Mouse (Mus musculus) gastrocnemius, adult 2 months (tissue): ENCODE measurements around the gene Rps21. TPM values are rescaled to one million over a fixed set of nuclear protein-coding genes. Genes with fewer than 3 reads are reported as not detected.
A peak's percentile ranks its signal among the peaks of the same experiment; 100 is the strongest.

ENCODE experiments used
- DNase-seq: peaks from one replicate; pipeline ENCODE4 v3.0.0; 2022
- H3K27ac ChIP-seq: fragments of 200-600 bp; 2 replicates; pipeline ENCODE4 v1.8.1; 2022; ENCODE audit warnings: mild to moderate bottlenecking
- H3K4me3 ChIP-seq: fragments of 200-600 bp; 2 replicates; pipeline ENCODE4 v1.8.1; 2022; ENCODE audit warnings: mild to moderate bottlenecking, moderate library complexity
- CTCF ChIP-seq: fragments of 200-600 bp; IDR thresholded peaks from 2 replicates; pipeline ENCODE4 v1.8.1; 2022; ENCODE audit warnings: antibody characterized with exemption, mild to moderate bottlenecking, moderate library complexity
- intact Hi-C: fragments of 180-260 bp; cut with DNase I; formaldehyde crosslinking; loops from one replicate; pipeline ENCODE4 v1.15.1; 2025
- long read RNA-seq, 2 experiments: library from polyadenylated mRNA; stranded (forward); transcript quantifications; one replicate each; pipeline ENCODE4 v2.0.0; 2021
- total RNA-seq, 2 experiments: library from RNA; stranded (reverse); gene quantifications; 2 replicates each; pipeline ENCODE4 v1.2.3; 2021

The Rps21 gene
- 100 to 1,000 TPM; 359 to 473 TPM for total RNA-seq
- long read RNA-seq, experiment 1, transcript Rps21-201 (6 exons, 394 nt) = major isoform, 19 of 35 reads
- long read RNA-seq, experiment 1, partial matches to known transcripts = 16 of 35 reads
- long read RNA-seq, experiment 1, other reads (novel, unspliced or antisense) = 0 of 35 reads
- long read RNA-seq, experiment 2, transcript Rps21-201 (6 exons, 394 nt) = major isoform, 32 of 55 reads
- long read RNA-seq, experiment 2, partial matches to known transcripts = 22 of 55 reads
- long read RNA-seq, experiment 2, other reads (novel, unspliced or antisense) = 1 of 55 reads

DNA sequence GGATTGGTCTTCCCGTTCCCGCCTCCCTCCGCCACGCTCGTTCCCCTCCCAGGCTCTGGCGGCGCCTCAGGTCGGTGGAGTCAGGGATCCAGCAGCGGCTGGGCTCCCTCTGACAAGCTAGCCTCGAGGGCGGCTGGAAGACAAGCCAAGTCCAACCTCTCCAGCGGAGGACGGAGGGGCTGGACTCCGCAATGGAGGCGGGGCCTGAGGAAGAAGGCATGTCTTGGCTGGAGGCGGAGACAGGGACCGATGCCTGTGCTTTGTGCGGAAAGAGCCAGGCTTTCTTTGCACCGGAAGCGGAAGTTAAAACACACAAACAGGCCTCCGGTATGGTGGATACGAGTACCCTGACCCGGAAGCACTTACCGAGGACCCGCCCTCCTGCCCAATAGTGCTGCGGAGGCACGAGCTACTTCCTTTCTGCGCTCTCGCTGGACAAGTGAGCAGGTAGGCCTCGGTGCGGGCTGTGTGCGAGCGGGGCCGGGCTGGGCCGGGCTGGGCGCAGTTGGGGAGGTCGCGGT lies at the start of gene Rps21:
Rps21 (plus strand) TSS at position 377 of the 521 bp plus-strand sequence.
- peak within 1 kb of the TSS; percentile 76 for H3K4me3 ChIP-seq
- intact Hi-C loops = loop anchor here (10.0 kb wide), 1 partner anchor 342 kb away; no protein-coding TSS in a partner anchor
- H3K27ac ChIP-seq = peak within 1 kb of the TSS; percentile 95
- TF ChIP-seq CTCF = no peak
- DNase-seq = peak; percentile 99

DNA sequence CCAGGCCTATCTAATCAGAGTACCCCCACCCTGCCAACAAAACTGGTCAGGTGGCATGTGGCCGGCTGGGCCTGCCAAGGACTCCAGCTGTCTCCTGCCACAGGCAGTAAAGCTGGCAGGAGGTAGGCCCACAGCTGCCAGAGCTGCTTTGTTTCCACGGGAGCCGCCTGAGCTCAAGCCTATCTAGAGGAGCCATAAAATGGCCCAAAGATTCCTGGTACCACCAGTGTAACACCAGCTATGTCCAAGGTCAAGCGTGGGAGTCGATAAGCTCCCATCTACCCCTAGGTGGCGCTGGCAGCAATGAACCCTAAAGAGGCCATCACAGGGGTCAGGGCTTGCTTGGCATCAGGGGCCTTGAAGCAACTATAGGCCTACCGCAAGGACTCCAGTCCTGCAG lies 49.3 kb upstream of the Rps21 start:
- intact Hi-C loops = no loop called here
- DNase-seq = peak; percentile 87
- Histone ChIP-seq H3K27ac (peak overlapping the region; percentile 16; the same call in 1 of the 2 replicates), H3K4me3 (no peak overlapping the region)
- peak; percentile 66 for TF ChIP-seq CTCF

DNA sequence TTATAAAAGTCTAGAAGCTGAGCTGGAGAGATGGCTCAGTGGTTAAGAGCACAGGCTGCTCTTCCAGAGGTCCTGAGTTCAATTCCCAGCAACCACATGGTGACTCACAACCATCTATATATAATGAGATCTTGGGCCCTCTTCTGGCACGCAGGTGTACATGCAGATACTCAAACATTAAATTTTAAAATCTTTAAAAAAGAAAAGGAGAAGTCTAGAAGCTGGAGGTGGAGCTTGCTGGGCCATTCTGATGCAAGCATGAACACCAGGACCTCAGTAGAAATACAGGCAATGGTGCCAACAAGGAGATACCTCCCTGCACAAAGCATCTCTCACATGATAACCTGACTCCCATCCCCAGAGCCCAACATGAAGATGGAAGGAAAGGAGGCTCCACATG lies 48.2 kb upstream of the Rps21 start:
- intact Hi-C loops = no loop called here
- TF ChIP-seq CTCF = no peak
- H3K27ac ChIP-seq = no peak overlapping the region
- DNase-seq = no peak
- H3K4me3 ChIP-seq = no peak overlapping the region

DNA sequence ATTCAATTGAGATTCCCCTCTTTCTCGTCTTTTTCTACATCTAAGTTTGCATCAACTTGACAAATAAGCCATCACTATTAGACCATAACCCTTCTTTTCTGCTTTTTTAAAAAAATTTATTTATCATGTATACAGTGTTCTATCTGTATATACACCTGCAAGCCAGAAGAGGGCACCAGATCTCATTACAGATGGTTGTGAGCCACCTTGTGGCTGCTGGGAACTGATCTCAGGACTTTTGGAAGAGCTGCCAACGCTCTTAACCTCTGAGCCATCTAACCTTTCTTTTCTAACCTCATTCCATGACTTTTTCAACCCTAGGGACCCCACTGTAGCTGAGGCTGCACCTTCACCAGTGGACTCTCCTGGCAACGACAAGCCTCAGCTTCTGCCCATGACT lies 44.9 kb upstream of the Rps21 start:
- no peak overlapping the region for H3K4me3 ChIP-seq
- intact Hi-C loops = no loop called here
- DNase-seq = no peak
- peak; percentile 23 for TF ChIP-seq CTCF
- no peak overlapping the region for H3K27ac ChIP-seq

DNA sequence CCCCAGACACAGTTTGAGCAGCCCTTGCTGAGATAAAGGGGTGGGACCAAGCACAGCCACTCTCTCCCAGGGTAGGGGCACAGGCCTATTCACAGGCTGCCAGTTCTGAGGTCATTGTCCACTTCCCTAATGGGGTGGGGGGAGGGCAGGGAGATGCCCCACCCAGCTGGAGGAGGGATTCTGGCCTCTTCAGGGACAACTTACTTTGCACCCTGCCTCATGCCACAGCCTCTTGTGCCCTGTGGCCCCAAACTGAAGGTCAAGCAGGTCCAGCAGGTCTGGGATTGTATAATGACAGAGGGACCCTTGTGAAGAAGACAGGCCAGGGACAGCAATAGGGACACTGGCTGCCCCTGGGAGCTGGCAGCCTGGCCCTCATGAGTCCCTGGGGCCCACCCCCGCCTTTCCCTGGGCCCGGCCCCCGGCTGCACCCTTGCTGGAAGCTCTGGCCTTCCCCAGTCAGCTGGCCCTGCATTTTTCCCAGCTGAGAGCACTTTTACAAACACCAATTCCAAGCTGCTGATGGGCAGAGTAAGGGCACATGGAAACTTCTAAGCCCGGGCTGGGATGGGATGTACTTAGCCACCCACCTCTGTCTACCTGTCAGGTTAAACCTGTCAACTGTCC lies 42.7 kb upstream of the Rps21 start:
- H3K27ac ChIP-seq = peak overlapping the region; percentile 83
- H3K4me3 ChIP-seq = peak overlapping the region; percentile 37
- intact Hi-C loops = no loop called here
- DNase-seq = peak; percentile 43
- no peak for TF ChIP-seq CTCF

DNA sequence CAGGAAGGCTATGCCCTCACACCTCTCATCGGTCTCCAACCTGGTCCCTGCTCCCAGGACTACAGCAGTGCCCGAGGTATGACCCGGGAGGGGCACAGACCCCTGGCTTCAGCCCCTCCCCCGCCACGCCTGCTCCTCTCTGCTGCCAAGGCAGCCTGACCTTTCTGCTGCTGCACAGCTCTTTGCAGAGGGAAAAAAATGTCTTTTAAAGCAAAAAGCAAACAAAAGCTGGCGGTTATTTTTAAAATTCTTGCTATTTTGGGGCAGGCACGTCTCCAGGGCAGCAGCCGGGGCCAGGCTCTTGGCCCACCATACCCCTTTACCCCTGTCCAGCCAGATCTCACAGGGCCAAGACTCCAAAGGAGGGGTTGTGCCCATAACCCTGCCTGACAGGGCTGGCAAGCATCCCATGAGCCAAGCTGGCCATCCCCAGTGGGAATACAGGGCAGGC lies 42.1 kb upstream of the Rps21 start:
- DNase-seq = peak; percentile 55
- Histone ChIP-seq H3K27ac (peak overlapping the region; percentile 83), H3K4me3 (peak overlapping the region; percentile 37)
- TF ChIP-seq CTCF = no peak
- intact Hi-C loops = no loop called here

- intact Hi-C loops = no loop called here
- Histone ChIP-seq H3K4me3 (peak overlapping the region; percentile 24; the same call in 1 of the 2 replicates), H3K27ac (peak overlapping the region; percentile 83)
- no peak for TF ChIP-seq CTCF
- peak; percentile 61 for DNase-seq
Measured at GRCm38 (mm10) chr2:180215951-180216350, 41.2 kb upstream of the Rps21 start.

- no peak for TF ChIP-seq CTCF
- Histone ChIP-seq H3K27ac (peak overlapping the region; percentile 83), H3K4me3 (no peak overlapping the region; the same call in 1 of the 2 replicates)
- DNase-seq = no peak
- intact Hi-C loops = no loop called here
Measured at GRCm38 (mm10) chr2:180216921-180217320, 40.3 kb upstream of the Rps21 start.

DNA sequence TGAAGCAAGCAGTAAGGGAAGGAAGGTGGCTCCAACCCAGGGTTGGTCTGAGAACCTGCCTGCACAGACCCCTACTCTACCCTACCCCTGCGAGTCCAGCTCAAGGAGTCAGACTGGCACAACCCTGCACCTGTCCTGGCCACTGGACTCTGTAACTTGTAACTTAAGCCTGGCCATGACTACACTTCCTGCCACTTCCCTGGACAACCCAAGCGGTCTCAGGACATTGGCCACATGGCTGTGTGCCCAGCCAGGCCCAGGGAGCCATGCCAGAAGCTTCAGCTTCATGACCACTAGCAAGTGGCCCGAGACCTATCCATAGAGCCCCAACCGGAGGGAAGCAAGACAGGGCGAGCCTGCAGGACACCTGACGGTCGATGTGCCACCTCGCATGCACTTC lies 39.6 kb upstream of the Rps21 start:
- Histone ChIP-seq H3K27ac (peak overlapping the region; percentile 83), H3K4me3 (peak overlapping the region; percentile 47)
- TF ChIP-seq CTCF = no peak
- intact Hi-C loops = no loop called here
- DNase-seq = peak; percentile 95

DNA sequence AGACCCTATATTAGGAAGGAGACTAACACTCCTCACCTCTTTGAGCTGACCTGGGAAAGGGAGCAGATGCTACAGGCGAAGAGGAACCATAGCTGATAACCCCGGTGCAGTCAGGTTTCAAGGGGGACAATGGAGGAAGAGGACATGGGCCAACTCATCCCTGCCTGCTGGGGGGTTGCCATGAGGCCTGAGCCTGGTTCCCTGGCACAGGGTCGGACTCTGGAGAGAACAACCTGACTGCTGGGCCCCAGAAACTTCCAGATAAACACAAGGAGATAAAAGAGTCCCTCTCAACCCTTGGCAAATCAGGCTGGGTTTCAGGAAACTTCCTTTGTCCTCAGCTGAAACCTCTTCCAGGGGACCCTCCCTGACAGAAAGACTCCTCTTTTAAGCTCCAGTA lies 38.9 kb upstream of the Rps21 start:
- intact Hi-C loops = no loop called here
- H3K27ac ChIP-seq = peak overlapping the region; percentile 83
- peak overlapping the region; percentile 47 for H3K4me3 ChIP-seq
- DNase-seq = no peak
- no peak for TF ChIP-seq CTCF

- Histone ChIP-seq H3K27ac (peak overlapping the region; percentile 83), H3K4me3 (peak overlapping the region; percentile 47)
- DNase-seq = peak; percentile 69
- no peak for TF ChIP-seq CTCF
- intact Hi-C loops = no loop called here
Measured at GRCm38 (mm10) chr2:180218677-180219076, 38.5 kb upstream of the Rps21 start.

- DNase-seq = peak; percentile 14
- peak overlapping the region; percentile 83 for H3K27ac ChIP-seq
- intact Hi-C loops = no loop called here
- no peak overlapping the region for H3K4me3 ChIP-seq
- TF ChIP-seq CTCF = no peak
Measured at GRCm38 (mm10) chr2:180219145-180219943, 37.8 kb upstream of the Rps21 start.
